Mouse (Mus musculus): Measurements from ENCODE around the gene Dbndd1.

Gene Dbndd1

GRCm38 (mm10) chr8:123497699-123498098, 17.6 kb downstream of the Dbndd1 start:
- 81% methylated on average over 4 of the region's 4 CpGs for WGBS

- WGBS: 73% methylated on average over 9 of the region's 9 CpGs
Measured at GRCm38 (mm10) chr8:123492898-123493297, 22.4 kb downstream of the Dbndd1 start.

- whole genome bisulfite sequencing: 81% methylated on average over 15 of the region's 15 CpGs
Measured at GRCm38 (mm10) chr8:123491280-123492075, 23.8 kb downstream of the Dbndd1 start.

- 92% methylated on average over 7 of the region's 7 CpGs for WGBS
Measured at GRCm38 (mm10) chr8:123482627-123483026, 32.6 kb downstream of the Dbndd1 start.

GRCm38 (mm10) chr8:123478456-123479218, 36.6 kb downstream of the Dbndd1 start:
- 29% methylated on average over 16 of the region's 16 CpGs for WGBS

- WGBS: under 1% methylated on average over 58 of the region's 58 CpGs
Measured at GRCm38 (mm10) chr8:123477737-123478258, 37.5 kb downstream of the Dbndd1 start, which contains the start of gene Afg3l1. Gene Afg3l1, plus strand, starts transcription at chr8:123477903.

- 6% methylated on average over 34 of the region's 34 CpGs for WGBS
Measured at GRCm38 (mm10) chr8:123476911-123477736, 38.1 kb downstream of the Dbndd1 start.

GRCm38 (mm10) chr8:123474549-123474948, 40.7 kb downstream of the Dbndd1 start:
- 58% methylated on average over 5 of the region's 5 CpGs for WGBS

GRCm38 (mm10) chr8:123472991-123473390, 42.3 kb downstream of the Dbndd1 start:
- WGBS: 82% methylated on average over 6 of the region's 6 CpGs

- WGBS: 61% methylated on average over 3 of the region's 3 CpGs
Measured at GRCm38 (mm10) chr8:123467476-123467875, 47.8 kb downstream of the Dbndd1 start.

GRCm38 (mm10) chr8:123463651-123464050, 51.6 kb downstream of the Dbndd1 start:
- 93% methylated on average over 4 of the region's 4 CpGs for WGBS

All from cerebral cortex, adult 2 months (tissue).